Mouse (Mus musculus) T-helper 1 cell (primary cell): ENCODE results near the gene Esyt1.

Source experiments
- in situ Hi-C: fragments of 300-600 bp; cut with MboI, MseI; formaldehyde crosslinking; loops from one replicate; pipeline ENCODE4 v1.15.1; 2025; ENCODE audit warnings: high pct_unique_total_duplicates

The Esyt1 gene

DNA sequence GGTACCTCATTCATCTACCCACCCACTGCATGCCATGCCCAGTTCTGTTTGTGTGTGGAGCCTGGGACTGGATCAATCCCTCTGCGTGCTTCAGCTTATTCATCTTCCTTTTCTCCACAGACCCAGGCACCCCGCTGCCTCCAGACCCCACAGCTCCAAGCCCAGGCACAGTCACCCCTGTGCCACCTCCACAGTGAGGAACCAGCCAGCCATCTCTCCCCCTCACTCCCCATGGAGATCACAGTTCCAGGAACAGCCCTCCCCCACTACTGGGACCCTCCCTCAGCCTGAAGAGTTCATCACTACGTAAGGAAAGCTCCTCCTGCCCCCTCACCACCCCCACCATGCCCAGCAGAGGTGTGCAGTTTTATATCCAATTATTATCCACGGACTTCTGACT lies 36.9 kb downstream of the Esyt1 start:
- in situ Hi-C loops, result no loop called here

DNA sequence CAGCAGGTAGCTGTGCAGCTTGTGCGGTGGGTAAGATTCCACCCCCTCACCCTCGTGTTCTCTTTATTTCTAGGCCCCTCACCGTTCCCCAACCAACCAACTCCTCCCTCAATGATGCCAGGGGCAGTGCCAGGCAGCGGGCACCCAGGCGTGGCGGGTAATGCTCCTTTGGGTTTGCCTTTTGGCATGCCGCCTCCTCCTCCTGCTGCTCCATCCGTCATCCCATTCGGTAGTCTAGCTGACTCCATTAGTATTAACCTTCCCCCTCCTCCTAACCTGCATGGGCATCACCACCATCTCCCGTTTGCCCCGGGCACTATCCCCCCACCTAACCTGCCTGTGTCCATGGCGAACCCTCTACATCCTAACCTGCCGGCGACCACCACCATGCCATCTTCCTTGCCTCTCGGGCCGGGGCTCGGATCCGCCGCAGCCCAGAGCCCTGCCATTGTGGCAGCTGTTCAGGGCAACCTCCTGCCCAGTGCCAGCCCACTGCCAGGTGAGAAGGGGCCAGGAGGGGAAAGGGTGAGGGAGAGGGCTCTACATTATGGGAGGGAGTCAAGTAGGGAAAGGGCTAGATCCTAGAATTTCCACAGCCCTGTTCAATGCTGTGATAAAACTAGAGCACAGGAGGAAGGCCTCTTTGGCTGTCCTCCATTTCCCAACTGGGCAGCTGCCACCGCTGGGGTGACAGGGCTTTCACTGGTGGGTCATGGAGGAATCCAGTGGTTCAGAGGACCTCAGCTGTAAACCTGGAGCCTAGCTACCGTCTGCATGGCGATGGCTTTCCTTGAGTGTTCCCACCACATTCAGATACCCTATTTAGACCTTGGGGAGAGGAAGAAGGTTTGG lies 37.6 kb downstream of the Esyt1 start:
- in situ Hi-C loops, result no loop called here

DNA sequence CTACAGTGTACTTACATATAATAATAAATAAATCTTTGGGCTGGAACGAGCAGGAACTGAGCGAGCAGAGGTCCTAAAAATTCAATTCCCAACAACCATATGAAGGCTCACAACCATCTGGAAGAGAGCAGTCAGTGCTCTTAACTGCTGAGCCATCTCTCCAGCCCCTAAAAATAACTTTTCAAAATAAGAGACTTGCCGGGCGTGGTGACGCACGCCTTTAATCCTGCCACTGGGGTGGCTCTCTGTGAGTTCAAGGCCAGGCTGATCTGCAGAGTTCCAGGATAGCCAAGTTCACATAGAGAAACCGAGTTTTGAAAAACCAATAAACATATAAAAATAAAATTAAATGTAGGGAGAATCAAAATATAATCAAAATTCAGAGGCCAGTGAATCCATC lies 39.3 kb downstream of the Esyt1 start:
- in situ Hi-C loops, result no loop called here

DNA sequence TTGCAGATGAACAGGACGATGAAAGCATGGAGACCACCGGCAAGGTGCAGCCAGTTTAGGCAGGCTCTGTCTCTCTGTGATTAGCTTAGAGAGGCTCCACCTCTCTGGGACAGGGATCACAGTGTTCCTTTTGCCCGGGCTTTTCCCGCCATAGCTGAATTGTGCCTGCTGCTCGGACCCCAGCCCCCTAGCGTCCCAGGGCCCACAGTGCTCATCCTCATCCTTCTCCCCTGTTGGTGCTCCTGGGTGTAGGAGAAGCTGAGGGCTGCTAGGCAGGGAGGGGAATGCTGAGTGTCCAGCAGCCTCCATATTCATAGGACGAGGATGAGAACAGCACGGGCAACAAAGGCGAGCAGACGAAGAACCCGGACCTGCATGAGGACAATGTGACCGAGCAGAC lies 51.3 kb downstream of the Esyt1 start:
- in situ Hi-C loops, result no loop called here

DNA sequence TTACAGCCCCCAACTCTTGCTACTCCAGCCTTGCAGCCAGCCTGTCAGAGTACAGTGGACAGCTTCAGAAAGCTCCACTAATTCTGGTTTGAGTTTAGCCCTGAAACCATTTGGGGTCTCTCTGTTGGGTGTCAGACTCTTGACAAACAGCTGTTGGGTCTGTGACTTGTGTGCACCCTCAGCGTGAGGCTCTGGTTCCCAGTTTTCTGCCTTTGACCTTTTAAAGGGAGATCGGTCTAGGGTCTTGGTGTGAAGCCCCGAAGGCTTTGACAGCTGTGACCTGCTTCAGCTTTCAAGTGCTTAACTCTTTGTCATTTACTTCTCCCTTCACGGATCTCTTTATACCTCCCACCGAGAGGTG lies 65.4 kb downstream of the Esyt1 start:
- in situ Hi-C loops, result no loop called here
